Mouse (Mus musculus) CH12F3 (cell line): ENCODE measurements at regions not wholly inside any gene's neighbourhood (a gene's known extent, or its start where the extent isn't known, plus 50 kb on each side); places are given as distances from the start of the nearest gene placed in this dataset.

Source experiments
- in situ Hi-C: fragments of 300-500 bp; cut with MboI; formaldehyde crosslinking; loops from 2 replicates; pipeline ENCODE4 v1.14.3; 2020; ENCODE audit warnings: low sequenced_read_pairs

DNA sequence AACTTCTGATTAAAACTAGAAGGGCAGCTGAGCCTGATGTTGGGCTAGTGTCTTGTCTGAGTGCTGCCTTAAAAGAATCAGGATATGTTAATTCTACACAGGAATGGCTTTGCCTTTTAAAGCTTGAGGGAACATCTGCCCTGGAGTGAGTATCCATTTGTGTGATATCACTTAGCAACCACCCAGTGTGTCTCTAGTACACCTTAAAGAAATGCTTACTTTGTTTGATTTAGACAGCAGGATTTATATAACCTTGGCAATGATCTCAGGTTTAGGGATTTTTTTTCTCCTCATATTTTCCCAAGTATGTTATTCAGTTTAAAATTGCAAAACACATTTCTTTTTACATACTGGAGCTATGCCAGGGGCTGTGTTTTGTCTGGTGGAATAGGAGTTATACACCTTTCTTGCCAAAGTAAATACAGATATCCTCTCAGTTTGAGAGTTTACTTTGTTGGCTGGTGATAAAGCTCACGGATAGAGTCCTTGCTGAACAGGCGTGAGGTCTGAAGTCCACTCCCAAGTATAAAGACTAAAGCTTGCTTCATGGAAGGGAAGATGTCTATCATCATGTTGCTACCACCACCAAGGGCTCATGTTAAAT is 206.6 kb downstream of the Rsl24d1 start:
- in situ Hi-C loops, result no loop called here

DNA sequence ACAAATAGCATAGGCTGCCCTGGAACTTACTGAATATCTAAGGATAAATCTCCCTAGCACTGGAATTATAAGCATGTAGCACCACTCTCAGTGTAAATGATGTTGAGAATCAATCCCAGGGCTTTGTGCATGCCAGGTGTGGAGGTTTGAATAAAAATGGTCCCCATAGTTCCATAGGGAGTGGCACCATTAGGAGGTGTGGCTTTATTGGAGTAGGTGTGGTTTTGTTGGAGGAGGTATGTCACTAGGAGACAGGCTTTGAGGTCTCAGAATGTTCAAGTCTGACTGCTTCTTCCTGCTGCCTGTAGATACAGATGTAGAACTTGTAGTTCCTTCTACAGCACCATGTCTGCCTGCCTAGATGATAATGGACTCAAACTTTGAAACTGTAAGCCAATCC is 217.8 kb downstream of the Rsl24d1 start:
- in situ Hi-C loops, result no loop called here

DNA sequence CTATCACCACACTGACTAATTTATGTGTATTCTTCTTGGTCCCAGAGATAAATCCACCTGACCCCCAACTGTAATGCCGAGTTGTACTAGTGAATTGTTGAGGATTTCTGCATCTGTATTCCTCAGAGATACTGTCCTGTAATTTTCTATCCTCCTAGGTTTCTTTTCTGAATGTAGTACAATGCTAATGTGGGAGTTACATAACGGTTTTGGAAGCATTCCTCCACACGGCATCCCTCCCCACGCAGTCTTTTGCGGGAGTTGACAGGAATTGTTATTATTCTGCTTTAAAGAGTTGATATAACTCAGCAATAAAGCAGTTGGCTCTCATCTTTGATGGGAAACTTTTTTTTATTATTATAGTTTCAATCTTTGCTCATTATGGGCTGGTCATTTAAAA is 222.8 kb downstream of the Rsl24d1 start:
- in situ Hi-C loops, result no loop called here

DNA sequence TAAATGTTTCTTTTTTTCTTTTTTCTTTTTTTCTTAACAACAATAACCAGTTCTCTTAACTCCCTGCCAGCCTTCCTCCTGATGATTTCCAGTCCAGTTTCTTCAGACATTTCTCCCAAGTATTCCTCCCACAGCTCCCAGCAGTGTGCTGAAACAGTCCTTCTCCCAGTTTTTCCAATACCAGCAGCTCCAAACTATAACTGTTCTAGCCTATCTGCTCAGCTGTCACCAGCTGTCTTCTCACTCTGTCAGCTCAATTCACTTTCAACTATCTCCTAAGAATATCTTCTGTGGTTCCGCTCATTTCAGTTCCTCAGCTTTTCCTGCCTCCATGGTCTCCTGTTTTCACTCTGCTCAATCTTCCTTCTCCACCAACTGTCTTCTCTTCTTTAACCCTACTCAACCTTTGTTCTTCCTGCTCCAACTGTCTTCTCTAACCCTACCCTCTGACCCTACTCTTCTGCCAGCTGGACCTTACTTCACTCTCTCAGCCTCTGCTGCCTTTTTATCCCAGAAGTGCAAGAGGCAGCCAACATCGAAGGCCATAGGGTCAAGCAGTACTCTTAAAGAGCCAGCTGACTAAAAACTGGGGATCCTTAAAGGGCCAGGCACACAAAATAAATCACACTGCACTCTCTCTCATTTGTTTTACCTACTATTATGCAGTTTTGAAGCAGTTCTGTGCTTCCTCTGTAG is 224.0 kb downstream of the Rsl24d1 start:
- in situ Hi-C loops, result no loop called here

DNA sequence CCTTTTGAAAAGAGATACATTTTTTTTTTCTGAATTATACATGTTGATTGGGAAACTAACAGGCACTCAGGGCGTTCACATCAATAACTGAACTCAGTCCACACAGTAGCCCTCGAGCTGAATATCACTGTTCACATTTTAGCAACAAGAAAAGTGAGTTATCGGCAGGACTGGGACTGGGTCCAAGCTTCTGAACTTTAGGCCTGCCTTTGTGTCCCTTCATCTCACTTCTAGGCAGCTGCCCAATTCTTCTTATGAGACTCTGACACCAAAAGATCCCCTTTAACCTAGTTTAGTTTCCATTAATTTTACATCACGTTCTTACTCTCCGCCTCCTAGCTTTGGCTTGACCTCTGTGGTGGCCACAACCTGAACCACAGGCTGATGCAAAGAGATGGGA is 242.7 kb downstream of the Rsl24d1 start:
- in situ Hi-C loops, result no loop called here

DNA sequence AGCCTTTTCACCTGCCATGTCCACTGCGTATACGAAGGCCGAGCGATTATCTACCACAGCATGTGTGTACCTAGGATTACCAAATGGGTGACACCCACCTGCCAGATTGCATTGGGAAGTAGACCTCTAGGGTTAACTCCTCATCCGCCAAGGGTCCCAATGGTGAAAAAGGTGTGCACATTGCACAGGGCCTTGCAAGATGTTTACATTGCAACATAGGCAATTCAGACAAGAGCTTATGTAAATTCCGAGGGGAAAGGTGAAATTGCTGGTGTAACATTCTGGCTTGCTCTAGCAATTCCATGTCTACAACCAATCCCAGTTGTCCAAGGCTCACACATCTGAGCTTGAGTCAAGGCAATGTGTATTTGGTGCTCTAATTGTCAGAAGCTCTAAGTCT is 245.7 kb downstream of the Rsl24d1 start:
- in situ Hi-C loops, result no loop called here

DNA sequence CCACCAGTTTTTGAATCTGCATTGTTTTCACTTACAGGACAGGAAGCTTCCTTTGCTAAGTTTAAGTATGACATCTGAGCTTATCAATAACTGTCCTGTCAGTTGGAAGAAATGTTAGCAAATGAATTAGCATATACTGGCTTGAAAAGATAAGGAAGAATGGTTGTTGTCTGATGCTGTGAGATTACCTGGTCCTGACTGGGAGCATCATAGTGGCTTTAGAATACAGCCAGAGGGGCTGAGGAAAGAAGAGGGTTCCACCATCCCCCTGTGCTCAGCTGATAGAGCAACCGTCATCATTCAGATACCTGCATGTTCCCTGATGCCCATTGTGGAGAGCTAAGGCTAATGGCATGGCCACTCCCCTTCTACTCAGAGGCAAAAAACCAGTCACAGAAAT is 267.5 kb downstream of the Rsl24d1 start:
- in situ Hi-C loops, result no loop called here

DNA sequence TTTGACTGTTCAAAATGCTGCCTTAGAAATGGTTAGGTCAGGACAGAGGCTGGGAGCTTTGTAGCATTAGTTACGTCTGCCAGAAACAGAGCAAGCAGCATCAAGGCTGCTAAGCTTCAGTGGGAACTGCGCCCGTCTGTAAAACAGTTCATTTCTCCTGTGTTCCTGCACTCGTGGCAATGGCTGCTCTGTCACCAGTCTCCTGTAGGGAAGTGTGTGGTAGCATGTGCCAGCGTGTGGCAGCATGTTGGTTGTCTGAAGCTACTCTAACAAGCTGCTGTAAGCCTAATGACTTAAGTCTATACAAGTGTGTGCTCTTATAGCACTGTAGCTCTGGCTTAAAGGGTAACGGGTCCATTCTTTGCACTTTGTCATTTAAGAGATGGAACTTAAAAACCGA is 278.8 kb downstream of the Rsl24d1 start:
- in situ Hi-C loops, result no loop called here

DNA sequence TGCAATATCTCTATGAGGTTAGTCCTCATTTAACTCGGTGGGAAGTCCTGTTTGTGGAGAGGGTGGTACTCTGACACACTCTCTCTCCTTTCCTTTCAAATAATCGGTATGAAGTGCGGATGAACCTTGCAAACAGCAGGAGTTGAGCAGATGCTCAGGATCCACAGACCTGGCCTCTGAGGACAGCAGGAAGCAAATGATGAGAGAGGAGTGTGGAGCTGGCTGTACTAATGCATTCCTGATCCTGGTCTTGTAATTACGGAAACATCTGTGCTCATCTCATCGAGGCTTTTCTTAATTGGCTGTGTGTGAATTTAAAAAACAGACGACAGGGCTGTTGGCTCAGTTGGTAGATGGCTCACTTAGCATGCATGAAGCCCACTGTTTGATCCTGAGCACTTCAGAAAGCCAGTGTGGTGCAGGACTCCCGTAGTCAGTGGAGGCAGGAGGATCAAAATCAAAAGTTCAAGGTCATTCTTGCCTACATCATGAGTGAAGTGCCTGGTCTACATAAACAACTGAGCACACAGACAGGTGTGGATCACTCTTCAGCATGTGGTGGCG is 300.2 kb downstream of the Rsl24d1 start:
- in situ Hi-C loops, result no loop called here

DNA sequence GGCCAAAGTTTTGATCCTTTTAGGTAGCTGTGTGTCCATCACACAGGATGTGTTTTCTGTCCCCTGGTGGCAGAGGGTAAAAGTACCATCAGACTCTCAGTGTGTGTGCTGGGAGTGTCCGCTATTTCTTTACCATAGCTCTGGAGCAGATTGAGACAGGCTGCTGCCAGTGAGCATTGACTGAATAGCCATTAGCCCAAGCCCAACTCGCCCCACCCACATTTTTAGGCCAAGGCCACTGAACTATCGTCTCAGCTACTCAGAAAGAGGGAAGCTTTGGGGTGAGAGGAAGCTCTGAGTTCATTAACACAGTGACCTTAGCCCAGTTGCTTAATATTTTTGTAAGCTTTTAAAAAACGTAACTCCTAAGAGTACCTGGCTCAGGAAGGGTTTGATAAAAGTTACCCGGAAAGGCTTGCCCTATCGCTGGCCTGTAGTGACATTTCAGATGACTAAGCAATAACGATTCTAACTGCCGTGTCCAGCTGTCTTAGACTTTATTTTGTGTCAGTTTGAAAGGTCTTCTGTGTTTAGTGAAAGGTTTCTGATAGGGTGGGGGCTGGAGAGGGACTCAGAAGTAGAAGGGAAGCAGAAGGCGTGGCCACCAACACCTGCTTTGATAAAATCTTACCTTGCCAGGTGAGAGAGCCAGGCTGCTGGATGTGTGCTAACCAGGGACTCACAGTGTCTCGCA is 303.0 kb downstream of the Rsl24d1 start:
- in situ Hi-C loops, result no loop called here
